Mouse (Mus musculus): ENCODE data around the gene Cenpq. TPM values are rescaled to one million over a fixed set of nuclear protein-coding genes. Genes with fewer than 3 reads are reported as not detected.

The Cenpq gene
- polyA plus RNA-seq, 1 experiment = 3.3 TPM

DNA sequence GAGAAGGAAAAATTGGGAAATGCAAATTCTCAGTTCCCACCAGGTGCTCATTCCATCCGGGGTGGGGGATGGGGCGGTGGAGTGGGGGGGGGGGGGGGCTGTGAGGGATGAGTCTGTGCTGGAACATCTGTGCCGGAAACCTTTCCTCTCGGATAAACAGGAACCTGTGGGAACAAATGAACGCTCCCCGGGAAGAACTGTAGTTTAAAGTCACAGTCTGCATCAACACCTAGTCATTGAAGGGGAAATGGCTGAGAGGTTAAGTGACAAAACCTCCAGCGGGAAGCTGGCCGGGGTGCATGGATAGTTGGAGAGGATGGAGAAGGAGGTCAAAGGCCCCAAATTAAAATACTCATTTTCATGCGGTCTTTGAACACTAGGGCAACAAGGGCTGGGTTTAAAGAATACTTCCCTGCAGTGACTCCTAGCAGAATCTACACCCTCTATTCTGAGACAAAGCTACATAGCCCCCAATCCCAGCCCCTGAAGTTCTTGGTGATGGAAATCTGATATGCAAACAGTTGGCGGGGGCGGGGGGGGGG, 30.7 kb downstream of the Cenpq start:
- H3K36me3 ChIP-seq (ENCODE audit: control insufficient read depth, insufficient read depth, low read length) = no peaks in the 10 kb centered on the region
- H3K27ac ChIP-seq (ENCODE audit: control insufficient read depth, insufficient read depth, low read depth, low read length) = no peak overlapping the region
- no peaks in the 10 kb centered on the region for H3K27me3 ChIP-seq (ENCODE audit: control insufficient read depth, insufficient read depth, low read length)
- no peak for TF ChIP-seq CTCF (IDR thresholded peaks at IDR 0.05; ENCODE audit: control insufficient read depth, insufficient read depth, insufficient replicate concordance, low read depth, low read length)
- TF ChIP-seq POLR2A (IDR thresholded peaks at IDR 0.05; ENCODE audit: control insufficient read depth, low read depth, low read length) = no peak
- H3K4me3 ChIP-seq (ENCODE audit: control insufficient read depth, low read depth, low read length) = no peak overlapping the region
- peaks cover 3% of the 10 kb centered on the region for H3K4me1 ChIP-seq (ENCODE audit: control insufficient read depth, insufficient read depth, low read length)

DNA sequence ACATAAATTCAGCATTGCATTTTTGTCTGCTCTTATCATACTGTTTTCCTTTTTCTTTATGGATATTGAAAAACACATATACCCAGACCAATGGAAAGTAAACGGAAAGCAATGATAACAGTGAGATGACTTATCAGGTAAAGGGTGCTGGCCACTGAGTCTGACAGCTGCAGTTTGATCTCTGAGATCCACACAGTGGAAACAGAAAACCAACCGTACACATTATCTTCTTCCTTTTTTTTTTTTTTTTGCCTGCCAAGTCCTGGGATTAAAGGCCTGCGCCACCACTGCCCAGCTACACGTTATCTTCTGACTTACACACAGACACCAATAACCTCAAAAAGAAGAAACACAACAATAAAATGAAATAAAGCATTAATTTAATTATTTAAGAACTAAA, 31.5 kb downstream of the Cenpq start:
- Histone ChIP-seq H3K36me3 (ENCODE audit: control insufficient read depth, insufficient read depth, low read length) (no peaks in the 10 kb centered on the region), H3K27ac (ENCODE audit: control insufficient read depth, insufficient read depth, low read depth, low read length) (no peak overlapping the region), H3K4me1 (ENCODE audit: control insufficient read depth, insufficient read depth, low read length) (peaks cover 3% of the 10 kb centered on the region), H3K27me3 (ENCODE audit: control insufficient read depth, insufficient read depth, low read length) (no peaks in the 10 kb centered on the region), H3K4me3 (ENCODE audit: control insufficient read depth, low read depth, low read length) (no peak overlapping the region)
- TF ChIP-seq POLR2A (IDR thresholded peaks at IDR 0.05; ENCODE audit: control insufficient read depth, low read depth, low read length) (no peak), CTCF (IDR thresholded peaks at IDR 0.05; ENCODE audit: control insufficient read depth, insufficient read depth, insufficient replicate concordance, low read depth, low read length) (no peak)

DNA sequence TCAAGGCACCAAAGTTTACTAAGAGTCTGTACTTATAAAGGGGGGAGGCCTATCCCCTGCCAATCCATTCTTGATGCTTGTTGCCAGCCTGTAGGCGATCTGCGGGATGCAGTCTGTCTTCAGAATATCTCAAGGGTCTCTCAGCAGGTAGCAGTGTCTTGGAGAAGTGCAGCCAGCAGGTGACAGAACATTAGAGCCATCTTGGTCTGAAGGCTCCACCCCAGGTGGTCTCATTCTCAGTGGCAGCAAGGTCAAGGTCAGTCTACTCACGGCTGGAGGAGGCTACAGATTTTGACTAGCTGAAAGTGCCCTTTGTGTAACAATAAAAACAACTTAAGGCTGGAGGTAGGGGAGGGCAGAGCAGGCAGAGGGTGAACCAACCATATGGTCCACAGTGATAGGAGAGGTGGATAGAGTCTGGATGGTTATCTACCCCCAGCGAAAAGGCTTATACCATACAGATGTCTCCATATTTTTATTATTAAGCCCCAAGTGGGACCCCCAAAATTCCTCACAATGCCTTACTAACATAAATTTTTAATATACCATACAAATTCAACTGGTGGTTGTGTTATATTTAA, 35.0 kb downstream of the Cenpq start:
- Histone ChIP-seq H3K27ac (ENCODE audit: control insufficient read depth, insufficient read depth, low read depth, low read length) (no peak overlapping the region), H3K4me1 (ENCODE audit: control insufficient read depth, insufficient read depth, low read length) (peaks cover 3% of the 10 kb centered on the region), H3K36me3 (ENCODE audit: control insufficient read depth, insufficient read depth, low read length) (no peaks in the 10 kb centered on the region), H3K27me3 (ENCODE audit: control insufficient read depth, insufficient read depth, low read length) (no peaks in the 10 kb centered on the region), H3K4me3 (ENCODE audit: control insufficient read depth, low read depth, low read length) (no peak overlapping the region)
- TF ChIP-seq POLR2A (IDR thresholded peaks at IDR 0.05; ENCODE audit: control insufficient read depth, low read depth, low read length) (no peak), CTCF (IDR thresholded peaks at IDR 0.05; ENCODE audit: control insufficient read depth, insufficient read depth, insufficient replicate concordance, low read depth, low read length) (no peak)

DNA sequence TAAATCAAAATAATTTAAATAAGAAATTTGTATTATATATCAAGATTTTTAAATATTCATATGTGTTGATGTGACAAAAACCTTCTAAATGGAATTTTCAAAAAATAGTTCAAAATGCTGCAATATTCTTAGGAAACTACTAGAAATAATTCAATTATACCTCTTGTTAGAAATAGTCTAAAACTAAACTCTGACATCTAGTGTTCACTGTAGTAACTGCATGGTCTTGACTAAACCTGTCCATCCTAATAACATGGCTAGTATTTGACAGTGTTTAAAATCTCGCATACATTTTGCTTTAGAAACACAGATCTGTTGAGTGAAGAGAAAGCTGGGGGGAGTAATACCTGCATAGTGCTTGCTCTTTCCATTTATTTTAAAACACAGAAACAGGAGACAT, 38.0 kb downstream of the Cenpq start:
- Histone ChIP-seq H3K36me3 (ENCODE audit: control insufficient read depth, insufficient read depth, low read length) (no peaks in the 10 kb centered on the region), H3K4me3 (ENCODE audit: control insufficient read depth, low read depth, low read length) (no peak overlapping the region), H3K27me3 (ENCODE audit: control insufficient read depth, insufficient read depth, low read length) (no peaks in the 10 kb centered on the region), H3K4me1 (ENCODE audit: control insufficient read depth, insufficient read depth, low read length) (no peaks in the 10 kb centered on the region), H3K27ac (ENCODE audit: control insufficient read depth, insufficient read depth, low read depth, low read length) (no peak overlapping the region)
- no peak for TF ChIP-seq CTCF (IDR thresholded peaks at IDR 0.05; ENCODE audit: control insufficient read depth, insufficient read depth, insufficient replicate concordance, low read depth, low read length)
- no peak for TF ChIP-seq POLR2A (IDR thresholded peaks at IDR 0.05; ENCODE audit: control insufficient read depth, low read depth, low read length)

DNA sequence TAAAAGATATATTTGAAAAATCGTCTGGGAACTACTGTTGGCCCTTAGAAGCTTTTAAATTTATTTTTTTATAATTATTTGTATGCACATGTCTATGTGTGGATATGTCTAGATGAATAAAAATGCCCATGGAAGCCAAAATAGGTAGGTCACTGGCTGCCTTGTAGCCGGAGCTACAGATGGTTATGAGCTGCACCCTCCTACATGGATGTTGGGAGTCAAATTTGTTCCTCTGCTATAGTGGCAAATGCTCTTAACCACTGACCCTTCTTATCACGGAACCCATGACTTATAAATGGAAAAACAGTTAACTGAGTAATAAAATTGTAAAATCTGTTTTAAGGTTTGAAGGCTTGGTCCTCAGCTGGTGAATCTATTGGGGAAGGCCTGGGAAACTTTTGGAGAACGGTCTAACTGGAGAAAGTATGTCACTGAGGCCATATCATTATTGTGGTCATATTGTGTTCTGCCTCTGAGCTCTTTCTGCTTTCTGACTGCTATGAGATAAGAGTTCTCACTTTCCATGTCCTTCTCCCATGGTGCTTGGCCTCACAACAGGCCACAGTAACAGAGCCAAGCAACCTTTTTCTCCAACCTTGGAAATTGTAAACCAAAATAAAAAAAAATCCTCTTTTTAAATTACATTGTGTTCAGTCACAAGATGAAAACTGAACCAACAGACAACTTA, 46.9 kb downstream of the Cenpq start:
- H3K27ac ChIP-seq (ENCODE audit: control insufficient read depth, insufficient read depth, low read depth, low read length) = no peak overlapping the region
- H3K27me3 ChIP-seq (ENCODE audit: control insufficient read depth, insufficient read depth, low read length) = no peaks in the 10 kb centered on the region
- H3K4me3 ChIP-seq (ENCODE audit: control insufficient read depth, low read depth, low read length) = no peak overlapping the region
- no peaks in the 10 kb centered on the region for H3K36me3 ChIP-seq (ENCODE audit: control insufficient read depth, insufficient read depth, low read length)
- no peak for TF ChIP-seq CTCF (IDR thresholded peaks at IDR 0.05; ENCODE audit: control insufficient read depth, insufficient read depth, insufficient replicate concordance, low read depth, low read length)
- no peak for TF ChIP-seq POLR2A (IDR thresholded peaks at IDR 0.05; ENCODE audit: control insufficient read depth, low read depth, low read length)
- no peaks in the 10 kb centered on the region for H3K4me1 ChIP-seq (ENCODE audit: control insufficient read depth, insufficient read depth, low read length)

DNA sequence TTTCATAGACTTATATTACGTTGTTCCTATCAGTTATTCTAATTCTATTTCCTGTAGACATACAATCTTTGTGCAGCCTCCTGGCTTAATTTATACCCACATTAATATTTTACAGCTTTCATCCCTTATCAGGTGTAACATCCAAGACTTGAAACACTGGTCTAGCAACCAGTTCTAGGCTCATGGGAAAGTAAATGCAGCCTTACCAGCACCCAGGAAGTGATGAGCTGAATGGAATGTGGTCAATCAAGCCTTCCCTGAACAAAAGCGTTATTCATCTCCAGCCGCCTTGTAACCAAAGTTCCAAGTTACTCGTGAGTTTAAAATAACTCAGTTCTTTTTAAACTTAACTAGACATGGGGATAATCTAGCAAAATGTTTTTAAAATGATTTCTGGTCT, 49.7 kb downstream of the Cenpq start:
- no peak overlapping the region for H3K27ac ChIP-seq (ENCODE audit: control insufficient read depth, insufficient read depth, low read depth, low read length)
- H3K4me3 ChIP-seq (ENCODE audit: control insufficient read depth, low read depth, low read length) = no peak overlapping the region
- no peaks in the 10 kb centered on the region for H3K36me3 ChIP-seq (ENCODE audit: control insufficient read depth, insufficient read depth, low read length)
- TF ChIP-seq POLR2A (IDR thresholded peaks at IDR 0.05; ENCODE audit: control insufficient read depth, low read depth, low read length) = no peak
- no peak for TF ChIP-seq CTCF (IDR thresholded peaks at IDR 0.05; ENCODE audit: control insufficient read depth, insufficient read depth, insufficient replicate concordance, low read depth, low read length)
- no peaks in the 10 kb centered on the region; the same call in 1 of the 2 replicates for H3K4me1 ChIP-seq (ENCODE audit: control insufficient read depth, insufficient read depth, low read length)
- H3K27me3 ChIP-seq (ENCODE audit: control insufficient read depth, insufficient read depth, low read length) = no peaks in the 10 kb centered on the region

DNA sequence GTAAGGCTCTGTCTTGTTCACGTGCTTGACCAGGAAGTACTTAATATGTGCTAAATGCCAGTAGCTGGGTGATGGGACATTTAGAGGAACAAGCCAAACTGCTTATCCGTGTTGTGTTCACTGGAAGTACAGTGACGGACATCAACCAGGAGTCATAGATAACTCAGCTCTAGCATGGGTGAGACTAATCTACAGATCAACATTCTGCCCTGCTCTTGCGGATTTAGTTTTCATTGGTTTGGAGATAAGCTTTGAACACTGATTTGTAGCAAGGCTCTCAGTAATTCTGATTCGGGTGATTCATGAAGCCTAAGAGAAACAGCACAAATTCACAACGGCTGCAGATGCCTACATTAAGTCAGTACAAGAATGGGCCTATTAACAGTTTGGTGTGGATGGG, 52.7 kb downstream of the Cenpq start:
- no peak for TF ChIP-seq CTCF (IDR thresholded peaks at IDR 0.05; ENCODE audit: control insufficient read depth, insufficient read depth, insufficient replicate concordance, low read depth, low read length)
- no peak for TF ChIP-seq POLR2A (IDR thresholded peaks at IDR 0.05; ENCODE audit: control insufficient read depth, low read depth, low read length)

More for the DNA sequence above, 52.7 kb downstream of the Cenpq start:
- Histone ChIP-seq H3K27me3 (ENCODE audit: control insufficient read depth, insufficient read depth, low read length) (no peaks in the 10 kb centered on the region), H3K4me3 (ENCODE audit: control insufficient read depth, low read depth, low read length) (no peak overlapping the region), H3K4me1 (ENCODE audit: control insufficient read depth, insufficient read depth, low read length) (no peaks in the 10 kb centered on the region; the same call in 1 of the 2 replicates), H3K36me3 (ENCODE audit: control insufficient read depth, insufficient read depth, low read length) (no peaks in the 10 kb centered on the region), H3K27ac (ENCODE audit: control insufficient read depth, insufficient read depth, low read depth, low read length) (no peak overlapping the region)
